Mouse (Mus musculus) gastrocnemius, adult 8-10 months (tissue): ENCODE data around the gene Fmnl2. TPM values are rescaled to one million over a fixed set of nuclear protein-coding genes. Genes with fewer than 3 reads are reported as not detected.
A peak's percentile ranks its signal among the peaks of the same experiment; 100 is the strongest.

Experiments used
- DNase-seq, 2 experiments: peaks; one replicate each; pipeline ENCODE4 v3.0.0; 2022; ENCODE audit warnings: low spot score in 2 of 2
- total RNA-seq, 4 experiments: library from RNA; stranded (reverse); gene quantifications; 2 replicates each; pipeline ENCODE4 v1.2.4; 2022

The Fmnl2 gene
- total RNA-seq, 4 experiments from 2014 or later: 3.8 to 6.6 (median 5.5) TPM

GRCm38 (mm10) chr2:52862760-52863124 lies 5.1 kb downstream of the Fmnl2 start:
- DNase-seq: no peak

- DNase-seq: no peak
These were observed 7.0 kb downstream of the Fmnl2 start for GRCm38 (mm10) chr2:52864635-52865034.

GRCm38 (mm10) chr2:52866151-52866550 lies 8.5 kb downstream of the Fmnl2 start:
- DNase-seq: no peak

- no peak for DNase-seq
These were observed 10.1 kb downstream of the Fmnl2 start for GRCm38 (mm10) chr2:52867781-52868180.

GRCm38 (mm10) chr2:52868181-52868580 lies 10.5 kb downstream of the Fmnl2 start:
- no peak for DNase-seq

GRCm38 (mm10) chr2:52872636-52873035 lies 15.0 kb downstream of the Fmnl2 start:
- DNase-seq: no peak

- no peak for DNase-seq
These were observed 15.8 kb downstream of the Fmnl2 start for GRCm38 (mm10) chr2:52873276-52874063.

- no peak for DNase-seq
These were observed 17.1 kb downstream of the Fmnl2 start for GRCm38 (mm10) chr2:52874721-52875120.

GRCm38 (mm10) chr2:52875801-52876200 lies 18.1 kb downstream of the Fmnl2 start:
- no peak for DNase-seq

- DNase-seq: no peak
These were observed 25.7 kb downstream of the Fmnl2 start for GRCm38 (mm10) chr2:52883401-52883800.

GRCm38 (mm10) chr2:52884082-52884481 lies 26.4 kb downstream of the Fmnl2 start:
- no peak for DNase-seq

- no peak for DNase-seq
These were observed 27.4 kb downstream of the Fmnl2 start for GRCm38 (mm10) chr2:52885071-52885470.

GRCm38 (mm10) chr2:52887281-52887680 lies 29.6 kb downstream of the Fmnl2 start:
- DNase-seq: no peak

- no peak for DNase-seq
These were observed 33.5 kb downstream of the Fmnl2 start for GRCm38 (mm10) chr2:52891115-52891514.

GRCm38 (mm10) chr2:52891744-52892143 lies 34.1 kb downstream of the Fmnl2 start:
- DNase-seq: no peak

GRCm38 (mm10) chr2:52894983-52895621 lies 37.4 kb downstream of the Fmnl2 start:
- peak; percentile 80 to 87 for DNase-seq

- no peak for DNase-seq
These were observed 39.3 kb downstream of the Fmnl2 start for GRCm38 (mm10) chr2:52896995-52897394.

- DNase-seq: no peak
These were observed 43.1 kb downstream of the Fmnl2 start for GRCm38 (mm10) chr2:52900780-52901179.

- no peak for DNase-seq
These were observed 43.8 kb downstream of the Fmnl2 start for GRCm38 (mm10) chr2:52901300-52902013.

GRCm38 (mm10) chr2:52902456-52902855 lies 44.8 kb downstream of the Fmnl2 start:
- no peak for DNase-seq

GRCm38 (mm10) chr2:52903228-52903963 lies 45.7 kb downstream of the Fmnl2 start:
- no peak for DNase-seq

GRCm38 (mm10) chr2:52904526-52904925 lies 46.9 kb downstream of the Fmnl2 start:
- no peak for DNase-seq
